Mouse (Mus musculus) embryonic fibroblast, embryonic 13.5 days (primary cell): ENCODE results near the gene Lgals12.

ENCODE experiments used
- CTCF ChIP-seq: IDR thresholded peaks from 2 replicates; pipeline ENCODE4 v1.5.1; 2011; ENCODE audit warnings: mild to moderate bottlenecking, control low read depth, low read length, moderate library complexity, borderline replicate concordance; ENCODE audit not compliant: insufficient read depth
- POLR2A ChIP-seq: IDR thresholded peaks from 2 replicates; pipeline ENCODE4 v1.6.1; 2011; ENCODE audit warnings: low read depth, mild to moderate bottlenecking, control low read depth, low read length, moderate library complexity

- TF ChIP-seq CTCF, result no peak
- no peak for TF ChIP-seq POLR2A
These were observed 37.3 kb downstream of the Lgals12 start for GRCm38 (mm10) chr19:7569650-7570049.
